Mouse (Mus musculus) brown adipose tissue, adult 24 weeks (tissue): ENCODE results near the gene 1700022I11Rik. TPM values are rescaled to one million over a fixed set of nuclear protein-coding genes. Genes with fewer than 3 reads are reported as not detected.
A peak's percentile ranks its signal among the peaks of the same experiment; 100 is the strongest.

Experiments
- H3K27ac ChIP-seq: fragments of 200-500 bp; replicated peaks from 2 replicates; pipeline ENCODE4 v1.5.1; 2012; ENCODE audit warnings: low read depth, mild to moderate bottlenecking, low read length
- H3K4me1 ChIP-seq: fragments of 200-500 bp; 2 replicates; pipeline ENCODE4 v1.6.1; 2012; ENCODE audit warnings: low read length, mixed read lengths; ENCODE audit not compliant: control insufficient read depth, insufficient read depth, insufficient read length
- H3K4me3 ChIP-seq: fragments of 200-500 bp; 2 replicates; pipeline ENCODE4 v1.5.1; 2012; ENCODE audit warnings: low read depth, mild to moderate bottlenecking, low read length, moderate library complexity; ENCODE audit not compliant: insufficient read depth
- polyA plus RNA-seq: library from polyadenylated mRNA; stranded (reverse); fragments of >200 nt; gene quantifications from 2 replicates; pipeline ENCODE4 v1.2.4, GENCODE M21; 2012; ENCODE audit not compliant: missing spikeins, insufficient read depth, insufficient read length

The 1700022I11Rik gene
- not detected in 2 replicates for polyA plus RNA-seq

GRCm38 (mm10) chr4:42969304-42969703, at the start of gene 1700022I11Rik:
Gene 1700022I11Rik, plus strand, starts transcription at chr4:42969604.
- Histone ChIP-seq H3K4me3 (no peak within 1 kb of the TSS), H3K27ac (no peak within 1 kb of the TSS), H3K4me1 (no peaks in the 10 kb centered on the region)

- Histone ChIP-seq H3K4me3 (no peak overlapping the region), H3K4me1 (no peaks in the 10 kb centered on the region), H3K27ac (no peak overlapping the region)
These were observed 48.7 kb upstream of the 1700022I11Rik start for GRCm38 (mm10) chr4:42920726-42921125.

DNA sequence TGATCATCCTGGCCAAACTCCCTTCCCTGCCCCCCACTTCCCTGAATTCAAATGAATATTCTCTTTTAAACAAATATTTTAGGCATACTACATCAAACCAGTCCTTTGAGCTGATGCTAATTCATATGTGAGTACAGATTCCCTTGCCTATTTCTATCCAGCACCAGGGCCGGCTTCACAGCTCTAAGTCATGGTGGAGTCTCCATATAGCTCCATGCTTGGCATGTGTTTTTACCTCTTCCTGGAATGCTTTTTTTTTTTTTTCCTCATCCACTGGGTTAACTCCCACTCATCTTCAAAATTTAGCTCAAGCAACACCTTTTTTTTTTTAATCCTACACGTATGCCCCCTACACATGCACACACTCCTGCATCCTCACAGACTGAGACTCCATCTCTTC, 47.9 kb upstream of the 1700022I11Rik start:
- H3K27ac ChIP-seq = no peak overlapping the region
- H3K4me1 ChIP-seq = no peaks in the 10 kb centered on the region

GRCm38 (mm10) chr4:42922056-42922455, 47.3 kb upstream of the 1700022I11Rik start:
- Histone ChIP-seq H3K27ac (no peak overlapping the region), H3K4me1 (no peaks in the 10 kb centered on the region), H3K4me3 (no peak overlapping the region)

More for the DNA sequence above, 47.9 kb upstream of the 1700022I11Rik start:
- no peak overlapping the region for H3K4me3 ChIP-seq

- no peak overlapping the region for H3K27ac ChIP-seq
- no peaks in the 10 kb centered on the region for H3K4me1 ChIP-seq
These were observed 46.9 kb upstream of the 1700022I11Rik start for GRCm38 (mm10) chr4:42922461-42922860.

GRCm38 (mm10) chr4:42924095-42924710, 45.2 kb upstream of the 1700022I11Rik start:
- no peak overlapping the region for H3K4me3 ChIP-seq
- no peak overlapping the region for H3K27ac ChIP-seq
- H3K4me1 ChIP-seq = no peaks in the 10 kb centered on the region

More at GRCm38 (mm10) chr4:42922461-42922860, 46.9 kb upstream of the 1700022I11Rik start:
- no peak overlapping the region for H3K4me3 ChIP-seq

DNA sequence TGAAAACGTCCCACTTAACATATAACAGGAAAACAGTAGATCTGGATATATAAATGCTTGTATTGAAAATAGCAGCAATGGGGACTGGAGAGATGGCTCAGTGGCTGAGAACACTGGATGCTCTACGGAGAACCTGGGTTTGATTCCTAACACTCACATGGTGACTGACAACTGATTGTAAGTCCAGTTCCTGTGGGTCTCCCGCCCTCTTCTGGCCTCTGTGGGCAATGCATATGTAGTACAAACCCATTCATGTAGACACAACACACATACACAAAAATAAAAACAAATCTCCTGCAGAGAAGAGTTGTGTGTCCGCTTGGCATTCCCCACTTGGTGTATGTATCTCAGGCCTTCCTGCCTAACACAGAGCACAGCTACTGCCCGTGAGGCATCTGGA, 41.2 kb upstream of the 1700022I11Rik start:
- no peak overlapping the region for H3K27ac ChIP-seq
- H3K4me3 ChIP-seq = no peak overlapping the region
- no peaks in the 10 kb centered on the region for H3K4me1 ChIP-seq

GRCm38 (mm10) chr4:42928952-42929351, 40.5 kb upstream of the 1700022I11Rik start:
- H3K27ac ChIP-seq = no peak overlapping the region
- H3K4me3 ChIP-seq = no peak overlapping the region
- no peaks in the 10 kb centered on the region for H3K4me1 ChIP-seq

GRCm38 (mm10) chr4:42932229-42932969, 37.0 kb upstream of the 1700022I11Rik start:
- no peak overlapping the region for H3K4me3 ChIP-seq
- H3K27ac ChIP-seq = no peak overlapping the region
- H3K4me1 ChIP-seq = no peaks in the 10 kb centered on the region

GRCm38 (mm10) chr4:42933630-42934029, 35.8 kb upstream of the 1700022I11Rik start:
- no peaks in the 10 kb centered on the region for H3K4me1 ChIP-seq
- peak overlapping the region; percentile 32; the same call in 1 of the 2 replicates for H3K4me3 ChIP-seq
- no peak overlapping the region for H3K27ac ChIP-seq

DNA sequence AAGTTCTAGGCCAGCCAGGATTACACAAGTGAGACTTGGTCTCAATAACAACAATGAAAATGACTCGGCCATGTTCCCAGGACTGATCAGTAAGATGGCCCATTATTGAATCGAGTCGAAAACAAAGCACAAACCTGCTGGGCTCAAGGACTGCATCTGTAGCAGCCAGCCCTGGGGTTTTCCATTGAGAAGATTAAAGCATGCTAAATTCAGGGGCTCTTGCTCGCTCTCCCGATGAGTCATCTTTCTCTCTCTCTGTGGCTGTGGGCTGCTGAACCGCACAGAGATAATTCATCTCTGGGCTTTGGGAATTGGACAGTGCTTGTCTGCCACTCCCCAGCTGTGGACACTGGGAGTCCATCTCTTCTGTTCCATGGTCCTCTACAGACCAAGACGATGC, 28.0 kb upstream of the 1700022I11Rik start:
- H3K27ac ChIP-seq = no peak overlapping the region
- H3K4me3 ChIP-seq = no peak overlapping the region
- no peaks in the 10 kb centered on the region for H3K4me1 ChIP-seq

DNA sequence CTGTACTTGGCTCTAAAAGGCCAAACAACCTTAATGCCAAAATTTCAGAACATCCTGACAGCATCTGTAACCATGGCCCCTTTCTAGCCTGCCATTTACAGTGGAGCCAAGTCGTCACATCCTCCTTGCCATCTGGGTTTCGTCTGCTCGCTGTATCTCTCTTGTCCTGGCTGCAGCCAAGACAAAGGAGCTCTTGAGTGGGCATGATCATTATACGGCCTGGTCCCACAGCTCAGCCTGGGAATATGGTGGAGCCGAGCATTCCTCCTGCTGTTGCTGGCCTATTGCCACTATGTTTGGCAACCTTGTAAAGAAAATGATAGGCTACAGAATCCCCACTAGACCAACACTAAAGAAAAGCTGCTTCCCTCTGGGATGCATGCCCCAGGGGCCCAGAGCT, 26.1 kb upstream of the 1700022I11Rik start:
- H3K27ac ChIP-seq = no peak overlapping the region
- no peak overlapping the region for H3K4me3 ChIP-seq
- H3K4me1 ChIP-seq = no peaks in the 10 kb centered on the region

- Histone ChIP-seq H3K4me3 (no peak overlapping the region), H3K27ac (no peak overlapping the region), H3K4me1 (no peaks in the 10 kb centered on the region)
These were observed 25.2 kb upstream of the 1700022I11Rik start for GRCm38 (mm10) chr4:42944185-42944584.

GRCm38 (mm10) chr4:42945043-42945442, 24.4 kb upstream of the 1700022I11Rik start:
- no peak overlapping the region for H3K27ac ChIP-seq
- H3K4me1 ChIP-seq = no peaks in the 10 kb centered on the region
- no peak overlapping the region for H3K4me3 ChIP-seq

- Histone ChIP-seq H3K4me3 (no peak overlapping the region), H3K27ac (no peak overlapping the region), H3K4me1 (no peaks in the 10 kb centered on the region; the same call in 1 of the 2 replicates)
These were observed 24.0 kb upstream of the 1700022I11Rik start for GRCm38 (mm10) chr4:42945445-42945844.

- Histone ChIP-seq H3K4me3 (no peak overlapping the region), H3K27ac (no peak overlapping the region), H3K4me1 (no peaks in the 10 kb centered on the region; the same call in 1 of the 2 replicates)
These were observed 23.5 kb upstream of the 1700022I11Rik start for GRCm38 (mm10) chr4:42945952-42946351.
